Mouse (Mus musculus): ENCODE results near the gene Wdr82. TPM values are rescaled to one million over a fixed set of nuclear protein-coding genes. Genes with fewer than 3 reads are reported as not detected.

The Wdr82 gene
- polyA plus RNA-seq, 1 experiment, result 17.7 TPM

DNA sequence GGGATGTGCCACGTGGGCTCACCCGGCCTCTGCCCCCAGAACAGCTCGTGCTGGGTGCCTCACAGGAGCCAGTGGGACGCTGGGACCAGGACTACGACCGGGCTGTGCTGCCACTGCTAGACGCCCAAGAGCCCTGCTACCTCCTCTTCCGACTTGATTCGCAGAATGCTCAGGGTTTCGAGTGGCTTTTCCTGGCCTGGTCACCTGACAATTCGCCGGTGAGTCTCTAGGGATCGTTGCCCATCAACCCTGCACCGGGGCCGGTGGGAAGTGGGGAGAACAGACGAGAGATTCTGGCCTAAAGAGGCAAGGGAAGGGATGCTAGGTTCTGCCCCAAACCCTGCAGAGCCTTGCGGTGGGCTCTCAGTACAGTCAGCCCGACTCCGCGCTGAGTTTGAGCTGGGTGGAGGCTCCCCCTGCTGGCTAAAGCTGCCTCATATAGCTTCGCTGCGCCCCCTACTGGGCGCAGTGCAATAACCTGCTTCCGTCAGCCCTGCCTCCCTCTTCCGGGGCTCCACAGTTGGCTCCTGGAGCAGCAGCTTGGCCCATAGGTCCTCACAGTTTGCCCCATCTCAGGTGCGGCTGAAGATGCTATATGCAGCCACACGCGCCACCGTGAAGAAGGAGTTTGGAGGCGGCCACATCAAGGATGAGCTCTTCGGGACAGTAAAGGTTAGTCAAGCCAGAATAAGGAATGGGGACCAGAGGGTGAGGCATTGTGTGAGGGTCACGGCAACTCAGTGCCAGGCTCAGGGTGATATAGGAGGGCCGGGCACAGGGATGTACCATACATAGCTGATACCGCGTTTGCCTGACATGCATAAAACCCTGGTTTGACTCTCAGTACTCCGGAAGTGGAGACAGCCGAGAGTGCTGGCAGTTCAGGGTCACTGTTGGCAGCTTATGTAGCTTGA lies 41.2 kb downstream of the Wdr82 start:
- 44% methylated on average over 37 of the region's 37 CpGs for WGBS
- Histone ChIP-seq H3K4me1 (ENCODE audit: control insufficient read depth, insufficient read depth, low read length) (no peaks in the 10 kb centered on the region; the same call in none of the 2 replicates), H3K27ac (ENCODE audit: control insufficient read depth, insufficient read depth, low read depth, low read length, poor library complexity) (peak overlapping the region; percentile 25; the same call in 1 of the 2 replicates), H3K4me3 (replicated peaks; ENCODE audit: control insufficient read depth, low read depth, low read length) (no peak overlapping the region)
- peak; percentile 99 for TF ChIP-seq CTCF (IDR thresholded peaks at IDR 0.05; ENCODE audit: control insufficient read depth, insufficient read depth, low read length)
- TF ChIP-seq POLR2A (IDR thresholded peaks at IDR 0.05; ENCODE audit: borderline replicate concordance, control insufficient read depth, low read depth, low read length), result 0 out of 2 replicates have a peak, but pooled peaks have one; percentile 41

DNA sequence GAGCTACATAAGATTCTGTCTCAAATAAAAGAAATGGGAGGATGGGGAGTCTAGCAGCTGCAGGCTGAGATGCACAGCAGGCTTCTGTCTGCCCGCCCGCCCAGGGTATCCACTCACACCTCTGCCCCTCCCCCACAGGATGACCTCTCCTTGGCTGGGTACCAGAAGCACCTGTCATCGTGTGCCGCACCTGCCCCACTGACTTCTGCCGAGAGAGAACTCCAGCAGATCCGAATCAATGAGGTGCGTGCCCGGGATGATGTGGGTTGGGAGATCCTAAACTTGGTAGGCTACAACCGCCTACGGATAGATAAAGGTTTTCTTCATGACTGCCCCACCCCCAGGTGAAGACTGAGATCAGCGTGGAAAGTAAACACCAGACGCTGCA lies 41.9 kb downstream of the Wdr82 start:
- no peaks in the 10 kb centered on the region; the same call in none of the 2 replicates for H3K4me1 ChIP-seq (ENCODE audit: control insufficient read depth, insufficient read depth, low read length)
- 93% methylated on average over 12 of the region's 12 CpGs for WGBS

DNA sequence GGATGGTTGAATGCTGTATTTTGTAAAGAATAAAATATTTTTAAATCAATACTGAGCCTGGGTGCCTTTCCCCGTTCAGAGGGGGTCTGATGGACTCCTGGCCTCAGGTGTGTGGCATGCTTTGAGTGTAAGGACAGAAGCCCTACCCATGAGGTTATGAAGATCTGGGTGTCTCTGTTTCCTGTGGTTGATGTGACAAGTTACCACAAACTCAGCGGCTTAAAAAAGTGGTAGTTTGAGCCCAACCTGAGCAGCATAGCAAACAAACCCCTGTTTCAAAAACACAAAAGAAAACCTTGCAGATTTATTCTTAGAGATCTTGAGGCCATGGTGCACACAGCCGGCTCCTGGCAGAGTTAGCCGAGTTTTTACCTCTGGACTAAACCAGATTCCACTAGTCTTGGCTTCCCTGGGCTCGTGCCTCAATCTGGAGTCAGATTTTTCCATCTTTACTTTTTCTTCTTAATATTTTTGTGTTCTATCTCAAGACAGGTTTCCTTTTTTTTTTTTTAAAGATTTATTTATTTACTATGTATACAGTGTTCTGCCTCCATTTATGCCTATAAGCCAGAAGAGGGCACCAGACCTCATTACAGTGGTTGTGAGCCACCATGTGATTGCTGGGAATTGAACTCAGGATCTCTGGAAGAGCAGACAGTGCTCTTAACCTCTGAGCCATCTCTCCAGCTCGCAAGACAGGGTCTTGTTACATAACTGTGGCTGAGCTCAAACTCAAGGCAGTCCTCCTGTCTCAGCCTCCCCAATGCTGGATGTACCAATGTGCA lies 44.8 kb downstream of the Wdr82 start:
- TF ChIP-seq CTCF (IDR thresholded peaks at IDR 0.05; ENCODE audit: control insufficient read depth, insufficient read depth, low read length) (peak; percentile 22; the same call in 1 of the 2 replicates), POLR2A (IDR thresholded peaks at IDR 0.05; ENCODE audit: borderline replicate concordance, control insufficient read depth, low read depth, low read length) (no peak)
- WGBS, result 44% methylated on average over 6 of the region's 6 CpGs
- no peak overlapping the region for H3K4me3 ChIP-seq (replicated peaks; ENCODE audit: control insufficient read depth, low read depth, low read length)
- H3K27ac ChIP-seq (ENCODE audit: control insufficient read depth, insufficient read depth, low read depth, low read length, poor library complexity), result no peak overlapping the region
- no peaks in the 10 kb centered on the region; the same call in none of the 2 replicates for H3K4me1 ChIP-seq (ENCODE audit: control insufficient read depth, insufficient read depth, low read length)

More for the DNA sequence above, 41.9 kb downstream of the Wdr82 start:
- no peak overlapping the region for H3K27ac ChIP-seq (ENCODE audit: control insufficient read depth, insufficient read depth, low read depth, low read length, poor library complexity)
- TF ChIP-seq POLR2A (IDR thresholded peaks at IDR 0.05; ENCODE audit: borderline replicate concordance, control insufficient read depth, low read depth, low read length) (no peak), CTCF (IDR thresholded peaks at IDR 0.05; ENCODE audit: control insufficient read depth, insufficient read depth, low read length) (no peak)
- no peak overlapping the region for H3K4me3 ChIP-seq (replicated peaks; ENCODE audit: control insufficient read depth, low read depth, low read length)

DNA sequence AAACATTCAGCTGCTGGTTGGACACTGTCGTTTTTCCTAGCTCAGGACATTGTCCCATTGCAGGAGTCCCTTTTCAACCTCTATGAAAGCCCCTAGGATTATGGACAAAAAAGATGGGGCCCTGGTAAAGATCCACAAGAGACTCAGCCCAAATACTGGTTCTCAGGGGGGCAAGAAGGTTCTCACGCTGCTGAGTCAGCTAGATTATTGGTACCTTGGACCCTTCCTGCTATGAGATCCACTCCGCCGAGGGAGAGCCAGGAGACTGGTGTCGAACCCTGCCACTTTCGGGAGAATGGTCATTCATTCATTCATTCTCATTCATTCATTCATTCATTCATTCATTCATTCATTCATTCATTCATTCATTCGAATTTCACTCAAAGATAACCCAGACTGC lies 46.2 kb downstream of the Wdr82 start:
- Histone ChIP-seq H3K4me3 (replicated peaks; ENCODE audit: control insufficient read depth, low read depth, low read length) (no peak overlapping the region), H3K27ac (ENCODE audit: control insufficient read depth, insufficient read depth, low read depth, low read length, poor library complexity) (no peak overlapping the region), H3K4me1 (ENCODE audit: control insufficient read depth, insufficient read depth, low read length) (peaks cover 6% of the 10 kb centered on the region)
- TF ChIP-seq CTCF (IDR thresholded peaks at IDR 0.05; ENCODE audit: control insufficient read depth, insufficient read depth, low read length), result no peak
- TF ChIP-seq POLR2A (IDR thresholded peaks at IDR 0.05; ENCODE audit: borderline replicate concordance, control insufficient read depth, low read depth, low read length), result no peak
- 82% methylated on average over 7 of the region's 7 CpGs for WGBS

DNA sequence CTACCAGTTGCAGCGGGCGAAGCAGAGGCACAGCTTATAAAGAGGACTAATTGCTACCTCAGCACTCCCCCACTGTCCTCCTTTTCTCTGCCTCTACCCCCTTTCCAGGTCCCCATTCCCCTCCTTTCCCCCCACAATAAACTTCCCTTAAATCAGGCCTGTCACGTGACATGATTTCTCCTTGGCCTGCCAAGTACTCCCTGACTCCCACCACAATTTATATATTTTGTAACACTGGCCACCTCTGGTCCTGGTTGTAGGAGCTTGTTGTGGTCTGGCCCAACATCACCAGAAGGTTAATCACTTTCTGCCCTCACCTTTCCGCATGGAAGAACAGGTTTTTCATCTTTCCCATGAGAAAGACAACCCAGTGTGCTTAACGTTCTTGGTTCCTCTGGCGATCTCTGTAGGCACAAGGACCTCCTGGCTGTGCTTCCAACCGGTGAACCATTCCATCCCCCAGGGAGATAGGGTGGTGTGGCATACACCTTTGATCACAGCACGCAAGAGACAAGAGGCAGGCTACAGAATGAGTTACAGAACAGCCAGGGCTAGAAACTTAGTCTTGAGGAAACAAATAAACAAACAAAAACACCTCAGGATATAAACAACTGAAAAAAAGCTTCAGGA lies 50.3 kb downstream of the Wdr82 start:
- Histone ChIP-seq H3K27ac (ENCODE audit: control insufficient read depth, insufficient read depth, low read depth, low read length, poor library complexity) (no peak overlapping the region), H3K4me3 (replicated peaks; ENCODE audit: control insufficient read depth, low read depth, low read length) (no peak overlapping the region), H3K4me1 (ENCODE audit: control insufficient read depth, insufficient read depth, low read length) (peaks cover 13% of the 10 kb centered on the region)
- WGBS, result 72% methylated on average over 8 of the region's 8 CpGs
- TF ChIP-seq CTCF (IDR thresholded peaks at IDR 0.05; ENCODE audit: control insufficient read depth, insufficient read depth, low read length) (no peak), POLR2A (IDR thresholded peaks at IDR 0.05; ENCODE audit: borderline replicate concordance, control insufficient read depth, low read depth, low read length) (no peak)

DNA sequence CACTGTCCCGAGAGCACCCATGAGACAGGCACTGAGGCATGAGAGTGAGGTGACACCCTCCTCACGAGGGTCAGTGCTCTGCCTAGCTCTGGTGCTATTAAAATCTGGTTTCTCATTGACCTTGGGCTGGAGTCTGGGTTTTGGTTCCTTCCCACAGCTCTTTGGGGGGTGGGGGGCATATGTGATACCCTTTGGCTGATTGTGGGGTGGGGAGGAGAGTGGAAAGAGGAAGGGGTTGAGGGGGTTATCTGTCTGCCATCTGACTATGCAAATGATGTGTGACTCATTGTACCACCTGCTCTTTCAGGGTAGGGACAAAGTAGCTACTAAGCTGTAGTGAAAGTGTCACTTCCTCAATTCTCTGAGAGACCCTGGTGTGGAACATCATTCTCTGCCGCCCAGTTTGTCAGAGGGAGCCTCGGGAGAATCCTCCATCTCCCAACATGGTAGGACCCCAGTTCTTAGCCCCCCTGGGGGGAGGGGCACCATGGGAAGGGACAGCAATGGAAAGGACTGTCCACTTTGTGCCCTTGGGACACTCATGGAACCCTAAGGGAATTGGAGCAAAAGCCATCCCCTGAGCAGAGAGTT lies 51.6 kb downstream of the Wdr82 start, which contains the start of gene Tlr9:
Gene Tlr9 (plus strand): TSS at position 338 of the 591 bp plus-strand sequence.
- TF ChIP-seq POLR2A (IDR thresholded peaks at IDR 0.05; ENCODE audit: borderline replicate concordance, control insufficient read depth, low read depth, low read length) (0 out of 2 replicates have a peak, but pooled peaks have one; percentile 14), CTCF (IDR thresholded peaks at IDR 0.05; ENCODE audit: control insufficient read depth, insufficient read depth, low read length) (no peak)
- Histone ChIP-seq H3K4me3 (replicated peaks; ENCODE audit: control insufficient read depth, low read depth, low read length) (peak within 1 kb of the TSS; percentile 67), H3K27ac (ENCODE audit: control insufficient read depth, insufficient read depth, low read depth, low read length, poor library complexity) (peak within 1 kb of the TSS; percentile 88), H3K4me1 (ENCODE audit: control insufficient read depth, insufficient read depth, low read length) (peaks cover 13% of the 10 kb centered on the region)
- WGBS, result 2% methylated on average over 4 of the region's 4 CpGs

DNA sequence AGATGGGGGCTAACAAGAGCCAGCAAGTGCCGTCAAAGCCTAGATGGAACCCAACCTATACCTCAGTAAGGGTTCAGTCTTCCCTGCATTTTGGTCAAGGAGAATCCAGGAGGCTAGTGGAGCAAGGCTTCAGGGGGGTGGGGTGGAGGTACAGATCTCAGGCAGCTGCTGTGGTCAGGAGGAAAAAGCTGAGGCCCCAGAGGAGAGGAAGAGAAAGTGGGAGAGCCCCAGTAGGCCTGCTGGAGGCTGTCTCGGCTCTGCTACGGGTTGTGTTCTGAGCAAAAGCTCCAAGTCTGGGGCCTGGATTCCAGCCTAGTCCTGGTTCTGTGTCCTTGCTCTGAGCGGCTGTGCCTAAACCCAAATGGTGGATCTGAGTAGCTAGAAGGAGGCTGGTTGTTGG lies 52.3 kb downstream of the Wdr82 start:
- peak overlapping the region; percentile 67 for H3K4me3 ChIP-seq (replicated peaks; ENCODE audit: control insufficient read depth, low read depth, low read length)
- H3K27ac ChIP-seq (ENCODE audit: control insufficient read depth, insufficient read depth, low read depth, low read length, poor library complexity), result peak overlapping the region; percentile 88
- H3K4me1 ChIP-seq (ENCODE audit: control insufficient read depth, insufficient read depth, low read length), result peaks cover 13% of the 10 kb centered on the region
- WGBS, result 35% methylated on average over 4 of the region's 4 CpGs
- no peak for TF ChIP-seq CTCF (IDR thresholded peaks at IDR 0.05; ENCODE audit: control insufficient read depth, insufficient read depth, low read length)
- no peak for TF ChIP-seq POLR2A (IDR thresholded peaks at IDR 0.05; ENCODE audit: borderline replicate concordance, control insufficient read depth, low read depth, low read length)

Data from bone marrow, adult 2 months (tissue).